8 mouse cellular contexts compared by ENCODE assay signal in genomic region chr11:88180959-88181619, GRCm38 (mm10). TPM values are rescaled to one million over a fixed set of nuclear protein-coding genes. Genes with fewer than 3 reads are reported as not detected.
DNase-seq lines count a peak whose midpoint lies in the region; TF ChIP-seq lines count a peak whose summit lies in the region.

No protein-coding gene starts in this region.

- H3K4me3 ChIP-seq in layer of hippocampus, adult 2 months: no peak overlapping the region

- peak; percentile 99 for DNase-seq in Muller cell, postnatal 12 days (ENCODE audit: inconsistent ontology term)
- DNase-seq in brain, embryonic 18.5 days (ENCODE audit: low read depth, low spot score): peak; percentile 39
- DNase-seq in forelimb bud, embryonic 11.5 days (ENCODE audit: low read depth, low spot score): peak; percentile 90
- DNase-seq in heart, postnatal 4 days: peak; percentile 94
- peak; percentile 48 to 55 for DNase-seq in layer of hippocampus, adult 2 months (ENCODE audit: low spot score in 2 of 2)
- peak; percentile 76 for DNase-seq in lung, postnatal 14 days
- DNase-seq in right cerebral cortex, postnatal 4 days: peak; percentile 49
- DNase-seq in natural killer cell, adult 2 months (ENCODE audit: low spot score in 2 of 2): no peak

- TF ChIP-seq CTCF in layer of hippocampus, adult 2 months (conservative IDR thresholded peaks at IDR 0.05): peak; percentile 27

- H3K27ac ChIP-seq in layer of hippocampus, adult 2 months: peak overlapping the region; percentile 28; the same call in 1 of the 2 replicates

RNA-seq across cellular contexts. Expression of gene Mrps23, which starts 23.1 kb away (rescaled TPM):
- total RNA-seq in heart, postnatal 4 days (2021): 100 to 1,000 TPM; 204 to 207 TPM
- 10 to 100 TPM; 64.9 to 65.6 TPM for total RNA-seq in layer of hippocampus, adult 2 months (2021)

Comparison
In these comparisons a context has a peak if more than half of its experiments do, and no peak if none do; other contexts are left out.
1. DNase-seq: peak in Muller cell, postnatal 12 days (single experiment), brain, embryonic 18.5 days (single experiment), forelimb bud, embryonic 11.5 days (single experiment), heart, postnatal 4 days (single experiment), layer of hippocampus, adult 2 months (2 of 2), lung, postnatal 14 days (single experiment) and right cerebral cortex, postnatal 4 days (single experiment); none in natural killer cell, adult 2 months (0 of 2).